Mouse (Mus musculus): ENCODE results near the gene Slc16a10. TPM values are rescaled to one million over a fixed set of nuclear protein-coding genes. Genes with fewer than 3 reads are reported as not detected.
A peak's percentile ranks its signal among the peaks of the same experiment; 100 is the strongest.

The Slc16a10 gene
- polyA plus RNA-seq, 1 experiment from 2014 or later, result 93.9 TPM

DNA sequence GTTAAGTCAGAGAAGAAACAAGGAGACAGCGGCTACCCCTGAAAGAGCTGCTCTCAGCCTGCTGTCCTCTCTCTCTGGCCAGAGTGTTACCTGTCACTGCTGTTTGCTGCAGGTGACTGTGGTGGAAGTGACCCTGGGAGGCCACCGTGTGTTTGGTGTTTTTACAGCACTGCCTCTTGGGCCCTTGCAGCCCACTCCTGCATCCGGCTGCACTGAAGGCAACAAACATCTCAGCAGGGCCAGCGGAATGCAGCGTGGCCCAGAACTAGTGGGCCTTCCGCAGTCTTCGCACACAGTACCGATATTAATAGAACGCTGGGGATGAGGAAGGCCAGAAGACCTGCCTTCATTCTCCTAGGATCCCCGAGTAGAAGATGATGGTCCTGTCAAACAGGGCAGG, 27.5 kb upstream of the Slc16a10 start:
- Histone ChIP-seq H3K4me1 (peaks cover 46% of the 10 kb centered on the region), H3K36me3 (no peaks in the 10 kb centered on the region), H3K4me2 (no peak overlapping the region), H3K27ac (no peak overlapping the region), H3K4me3 (no peak overlapping the region), H3K9me3 (replicated peaks) (no peaks in the 10 kb centered on the region), H3K9ac (0 out of 2 replicates have a peak overlapping the region, but pooled peaks have one; percentile 12), H3K27me3 (replicated peaks) (peaks cover 6% of the 10 kb centered on the region; the same call in 1 of the 2 replicates)
- WGBS (ENCODE audit: insufficient replicate concordance), result 83% methylated on average over 10 of the region's 10 CpGs
- ATAC-seq, result no peak

- H3K27me3 ChIP-seq (replicated peaks), result peaks cover 6% of the 10 kb centered on the region; the same call in 1 of the 2 replicates
- H3K4me1 ChIP-seq, result peaks cover 51% of the 10 kb centered on the region
- ATAC-seq, result no peak
- 51% methylated on average over 7 of the region's 7 CpGs for WGBS (ENCODE audit: insufficient replicate concordance)
- H3K4me3 ChIP-seq, result no peak overlapping the region
- no peaks in the 10 kb centered on the region for H3K36me3 ChIP-seq
- H3K27ac ChIP-seq, result no peak overlapping the region
- H3K4me2 ChIP-seq, result no peak overlapping the region
- 0 out of 2 replicates have a peak overlapping the region, but pooled peaks have one; percentile 12 for H3K9ac ChIP-seq
- no peaks in the 10 kb centered on the region for H3K9me3 ChIP-seq (replicated peaks)
Observed at GRCm38 (mm10) chr10:40169088-40169487, 27.0 kb upstream of the Slc16a10 start.

DNA sequence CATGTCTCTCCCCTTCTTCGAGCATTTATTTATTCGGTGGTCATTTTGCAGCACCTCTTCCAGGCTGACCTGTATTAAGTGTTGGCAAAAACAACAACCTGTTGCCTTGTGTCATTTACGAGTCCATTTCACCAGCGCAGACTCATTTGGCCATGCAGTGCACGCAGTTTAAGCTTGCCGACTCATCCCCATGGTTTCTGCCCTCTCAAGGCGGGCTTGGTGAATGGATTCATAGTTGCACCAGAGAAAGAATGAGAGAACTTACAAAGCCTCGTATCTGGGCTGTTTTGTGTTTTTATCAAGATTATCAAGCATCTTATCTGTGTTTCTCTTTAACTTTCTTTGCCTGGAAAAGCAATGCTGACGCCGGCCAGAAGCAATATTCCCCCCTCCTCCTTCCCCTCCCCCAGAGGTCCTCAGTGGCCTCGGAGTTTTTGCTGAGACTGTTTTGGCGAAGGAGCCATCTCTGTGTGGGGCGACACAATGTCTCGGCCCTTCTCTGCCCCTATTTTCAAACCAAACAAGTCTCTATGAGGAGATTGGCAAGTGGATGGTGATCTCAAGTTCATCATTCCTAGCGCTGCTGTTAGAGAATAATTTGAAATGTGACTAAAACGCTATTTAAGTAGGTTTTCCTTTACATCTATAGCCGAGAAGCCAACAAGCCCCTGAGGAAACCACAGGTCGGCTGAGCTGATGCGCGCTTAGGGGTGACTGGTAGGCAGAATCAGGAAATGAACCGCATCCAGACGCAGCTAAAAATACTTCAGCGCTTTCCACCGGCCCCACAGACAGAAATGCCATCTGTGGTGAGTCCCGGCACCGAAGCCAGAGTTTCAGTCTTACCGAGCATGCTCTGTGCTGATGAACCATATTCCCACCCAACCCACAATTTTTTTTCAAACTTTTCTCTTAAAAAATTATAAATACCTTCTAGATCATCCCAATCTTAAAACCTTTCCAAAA, 22.6 kb upstream of the Slc16a10 start:
- WGBS (ENCODE audit: insufficient replicate concordance), result 27% methylated on average over 27 of the region's 27 CpGs
- ATAC-seq, result no peak
- Histone ChIP-seq H3K36me3 (no peaks in the 10 kb centered on the region), H3K27me3 (replicated peaks) (no peaks in the 10 kb centered on the region), H3K4me1 (peaks cover 36% of the 10 kb centered on the region), H3K4me3 (peak overlapping the region; percentile 39), H3K9ac (peak overlapping the region; percentile 56), H3K27ac (no peak overlapping the region), H3K9me3 (replicated peaks) (no peaks in the 10 kb centered on the region), H3K4me2 (peak overlapping the region; percentile 62)

- Histone ChIP-seq H3K27ac (no peak overlapping the region), H3K36me3 (no peaks in the 10 kb centered on the region), H3K9ac (no peak overlapping the region), H3K4me1 (peaks cover 29% of the 10 kb centered on the region), H3K27me3 (replicated peaks) (no peaks in the 10 kb centered on the region), H3K9me3 (replicated peaks) (no peaks in the 10 kb centered on the region), H3K4me2 (peak overlapping the region; percentile 62; the same call in 1 of the 2 replicates), H3K4me3 (no peak overlapping the region)
- no peak for ATAC-seq
- WGBS (ENCODE audit: insufficient replicate concordance), result 69% methylated on average over 13 of the region's 13 CpGs
Observed at GRCm38 (mm10) chr10:40163914-40164313, 21.9 kb upstream of the Slc16a10 start.

DNA sequence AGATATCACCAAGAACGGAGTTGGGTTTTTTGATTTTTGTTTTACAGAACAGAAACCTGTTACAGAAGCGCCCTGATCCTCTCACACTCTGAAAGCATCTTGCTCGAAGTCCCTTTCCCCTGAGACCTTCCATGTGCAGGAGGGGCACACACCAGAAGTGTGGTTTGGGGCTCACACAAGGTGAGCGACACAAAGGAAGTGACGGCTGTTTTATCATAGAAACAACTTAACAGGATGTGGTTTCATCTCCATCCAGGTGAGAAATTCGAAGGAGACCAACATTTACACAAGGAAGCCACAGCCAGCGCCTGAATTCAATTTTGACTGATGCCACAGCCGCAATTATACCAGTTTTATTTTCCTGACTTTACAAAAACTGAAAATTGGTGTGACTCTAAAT, 21.3 kb upstream of the Slc16a10 start:
- H3K27me3 ChIP-seq (replicated peaks), result no peaks in the 10 kb centered on the region
- WGBS (ENCODE audit: insufficient replicate concordance), result 51% methylated on average over 8 of the region's 8 CpGs
- no peaks in the 10 kb centered on the region for H3K36me3 ChIP-seq
- H3K27ac ChIP-seq, result no peak overlapping the region
- ATAC-seq, result no peak
- H3K9me3 ChIP-seq (replicated peaks), result no peaks in the 10 kb centered on the region
- H3K9ac ChIP-seq, result no peak overlapping the region
- peaks cover 23% of the 10 kb centered on the region for H3K4me1 ChIP-seq
- no peak overlapping the region for H3K4me2 ChIP-seq
- no peak overlapping the region for H3K4me3 ChIP-seq

GRCm38 (mm10) chr10:40161701-40162255, 19.7 kb upstream of the Slc16a10 start:
- Histone ChIP-seq H3K9me3 (replicated peaks) (no peaks in the 10 kb centered on the region), H3K36me3 (no peaks in the 10 kb centered on the region), H3K4me2 (no peak overlapping the region), H3K9ac (no peak overlapping the region), H3K4me3 (no peak overlapping the region), H3K4me1 (peaks cover 24% of the 10 kb centered on the region), H3K27ac (no peak overlapping the region), H3K27me3 (replicated peaks) (no peaks in the 10 kb centered on the region)
- 76% methylated on average over 5 of the region's 5 CpGs for WGBS (ENCODE audit: insufficient replicate concordance)
- no peak for ATAC-seq

DNA sequence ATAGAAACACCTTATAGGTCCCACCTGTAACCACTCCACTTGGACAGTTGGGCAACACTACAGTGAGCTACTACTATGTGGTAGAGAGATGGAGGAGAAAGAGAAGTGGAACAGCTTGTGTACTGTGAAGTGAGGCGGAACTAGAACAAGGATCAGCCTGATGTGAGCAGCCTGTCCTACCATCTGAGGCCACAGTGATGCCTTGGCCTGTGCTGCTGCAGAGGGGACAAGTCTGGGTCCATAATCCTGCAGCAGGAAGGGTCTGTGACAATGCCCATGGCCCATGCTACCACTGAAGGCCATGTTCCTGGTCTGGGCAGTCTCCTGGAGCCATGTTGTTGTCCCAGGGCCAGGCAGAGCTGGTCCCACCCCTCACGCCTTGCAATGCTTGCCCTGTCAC, 19.2 kb upstream of the Slc16a10 start:
- Histone ChIP-seq H3K4me3 (no peak overlapping the region), H3K4me2 (no peak overlapping the region), H3K27me3 (replicated peaks) (no peaks in the 10 kb centered on the region), H3K27ac (no peak overlapping the region), H3K36me3 (no peaks in the 10 kb centered on the region), H3K9me3 (replicated peaks) (no peaks in the 10 kb centered on the region), H3K9ac (no peak overlapping the region), H3K4me1 (peaks cover 29% of the 10 kb centered on the region)
- no peak for ATAC-seq
- 83% methylated on average over 2 of the region's 2 CpGs for WGBS (ENCODE audit: insufficient replicate concordance)

- peaks cover 80% of the 10 kb centered on the region for H3K4me1 ChIP-seq
- 49% methylated on average over 4 of the region's 4 CpGs for WGBS (ENCODE audit: insufficient replicate concordance)
Observed at GRCm38 (mm10) chr10:40152550-40152857, 10.4 kb upstream of the Slc16a10 start.

GRCm38 (mm10) chr10:40151852-40152549, 9.9 kb upstream of the Slc16a10 start:
- no peak overlapping the region for H3K4me2 ChIP-seq
- no peaks in the 10 kb centered on the region for H3K27me3 ChIP-seq (replicated peaks)
- no peak for ATAC-seq
- H3K36me3 ChIP-seq, result no peaks in the 10 kb centered on the region
- 60% methylated on average over 8 of the region's 8 CpGs for WGBS (ENCODE audit: insufficient replicate concordance)
- H3K4me1 ChIP-seq, result peaks cover 85% of the 10 kb centered on the region
- H3K4me3 ChIP-seq, result no peak overlapping the region
- peak overlapping the region; percentile 54 for H3K27ac ChIP-seq
- no peak overlapping the region for H3K9ac ChIP-seq
- H3K9me3 ChIP-seq (replicated peaks), result no peaks in the 10 kb centered on the region

More at GRCm38 (mm10) chr10:40152550-40152857, 10.4 kb upstream of the Slc16a10 start:
- no peak for ATAC-seq
- no peaks in the 10 kb centered on the region for H3K36me3 ChIP-seq
- H3K27me3 ChIP-seq (replicated peaks), result no peaks in the 10 kb centered on the region
- H3K4me2 ChIP-seq, result 0 out of 2 replicates have a peak overlapping the region, but pooled peaks have one; percentile 31
- no peak overlapping the region for H3K4me3 ChIP-seq
- peak overlapping the region; percentile 54 for H3K27ac ChIP-seq
- no peaks in the 10 kb centered on the region for H3K9me3 ChIP-seq (replicated peaks)
- 0 out of 2 replicates have a peak overlapping the region, but pooled peaks have one; percentile 3 for H3K9ac ChIP-seq

DNA sequence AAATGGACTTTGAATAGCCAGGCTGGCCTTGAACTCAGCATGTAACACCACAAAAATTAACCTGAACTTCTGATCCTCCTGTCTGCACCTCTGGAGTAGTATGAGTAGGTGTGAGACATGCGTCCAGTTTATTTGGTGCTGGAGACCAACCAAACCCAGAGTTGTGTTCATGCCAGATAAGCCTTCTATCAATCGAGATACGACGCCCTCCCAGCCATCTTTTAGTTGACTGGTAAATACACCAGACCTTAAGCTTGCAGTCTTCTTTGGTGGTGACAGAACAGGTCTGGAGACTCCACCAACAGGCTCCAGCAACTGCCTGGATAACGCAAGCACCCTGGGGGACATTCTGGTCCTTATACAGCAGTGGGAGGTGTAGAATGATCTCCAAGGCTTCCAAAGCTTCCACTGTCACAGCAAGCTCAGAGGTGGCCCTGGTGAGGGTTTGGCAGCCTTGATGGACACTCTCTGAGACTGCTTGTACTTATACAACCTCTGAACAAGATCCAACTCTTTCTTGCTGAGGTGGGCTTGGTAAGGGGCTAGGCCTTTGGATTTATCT, 7.6 kb upstream of the Slc16a10 start:
- no peaks in the 10 kb centered on the region for H3K36me3 ChIP-seq
- peak overlapping the region; percentile 99 for H3K27ac ChIP-seq
- H3K9me3 ChIP-seq (replicated peaks), result no peaks in the 10 kb centered on the region
- no peaks in the 10 kb centered on the region for H3K27me3 ChIP-seq (replicated peaks)
- H3K4me1 ChIP-seq, result peaks cover 89% of the 10 kb centered on the region
- H3K9ac ChIP-seq, result peak overlapping the region; percentile 76
- WGBS (ENCODE audit: insufficient replicate concordance), result 34% methylated on average over 5 of the region's 5 CpGs
- peak; percentile 88 for ATAC-seq
- peak overlapping the region; percentile 64 for H3K4me2 ChIP-seq
- peak overlapping the region; percentile 37 for H3K4me3 ChIP-seq

DNA sequence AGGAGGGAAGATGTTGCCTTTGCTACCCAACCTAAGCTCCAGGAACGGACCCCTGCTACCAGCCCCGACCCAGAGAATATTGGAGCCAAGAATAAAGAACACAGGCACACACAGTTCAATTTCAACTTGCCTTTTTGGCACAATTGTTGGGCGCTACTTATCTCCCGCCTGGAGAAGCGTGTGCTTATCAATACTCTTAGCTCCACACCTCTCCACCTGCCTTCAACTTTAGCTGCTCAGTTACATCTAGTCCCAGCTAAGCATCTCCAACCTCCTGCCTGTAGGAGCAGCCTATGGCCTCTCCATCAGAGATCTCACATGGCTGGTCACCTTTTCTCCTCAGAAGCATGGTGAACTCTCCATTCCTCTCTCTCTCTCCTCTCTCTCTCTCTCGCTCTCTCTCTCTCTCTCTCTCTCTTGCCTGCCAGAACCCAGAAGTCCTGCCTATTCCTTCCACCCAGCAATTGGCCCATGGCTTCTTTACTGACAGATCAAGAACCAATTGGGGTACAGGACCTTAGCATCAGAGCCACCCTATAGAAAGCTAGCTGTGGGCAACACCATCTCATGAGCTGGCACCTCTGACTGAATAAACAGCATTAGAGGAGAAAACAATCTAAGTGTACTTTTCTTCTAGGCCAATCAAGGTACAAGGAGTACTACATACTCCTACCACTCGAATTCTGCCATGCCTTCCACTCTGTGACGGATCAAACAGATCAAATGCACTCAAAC, 5.4 kb upstream of the Slc16a10 start:
- Histone ChIP-seq H3K27me3 (replicated peaks) (no peaks in the 10 kb centered on the region), H3K36me3 (no peaks in the 10 kb centered on the region), H3K4me2 (peak overlapping the region; percentile 44), H3K4me1 (peaks cover 94% of the 10 kb centered on the region), H3K27ac (peak overlapping the region; percentile 99), H3K4me3 (no peak overlapping the region), H3K9me3 (replicated peaks) (no peaks in the 10 kb centered on the region), H3K9ac (peak overlapping the region; percentile 56)
- peak; percentile 79 for ATAC-seq
- 65% methylated on average over 8 of the region's 8 CpGs for whole genome bisulfite sequencing (ENCODE audit: insufficient replicate concordance)

All from liver, embryonic 12.5 days (tissue).